21 mouse cellular contexts compared by ENCODE assay signal in genomic region chr6:17198876-17199275, GRCm38 (mm10).
A peak's percentile ranks its signal among the peaks of the same experiment; 100 is the strongest.
DNase-seq lines count a peak whose midpoint lies in the region; ATAC-seq and TF ChIP-seq lines count a peak whose summit lies in the region.
"Had no signal": no experiment of that assay in that cellular context is flagged by ENCODE, and none has a peak within 500 bp of the region (broad histone marks: within the 10 kb centered on the region; RNA-seq: fewer than 3 reads in every experiment).

No protein-coding gene starts in this region.

- no peaks in the 10 kb centered on the region for H3K9me3 ChIP-seq in forebrain, embryonic 14.5 days (replicated peaks; ENCODE audit: control insufficient read depth, low read length)
- no peaks in the 10 kb centered on the region for H3K9me3 ChIP-seq in forebrain, embryonic 12.5 days
- H3K9me3 ChIP-seq in heart, embryonic 15.5 days (replicated peaks) = no peaks in the 10 kb centered on the region
- no peaks in the 10 kb centered on the region for H3K9me3 ChIP-seq in heart, postnatal 0 days (replicated peaks; ENCODE audit: control insufficient read depth, low read length)
- H3K9me3 ChIP-seq: embryonic facial prominence, embryonic 10.5 days; hindbrain, embryonic 10.5 days; midbrain, embryonic 12.5 days; neural tube, embryonic 15.5 days had no signal

- WGBS in forebrain, embryonic 14.5 days = 59% methylated on average over 9 of the region's 9 CpGs
- 81% methylated on average over 9 of the region's 9 CpGs for WGBS in forebrain, embryonic 12.5 days
- WGBS in heart, embryonic 15.5 days = 59% methylated on average over 9 of the region's 9 CpGs
- WGBS in heart, postnatal 0 days = 59% methylated on average over 9 of the region's 9 CpGs

- H3K27ac ChIP-seq in forebrain, embryonic 14.5 days (ENCODE audit: low read depth, low read length) = no peak overlapping the region
- no peak overlapping the region for H3K27ac ChIP-seq in forebrain, embryonic 12.5 days
- H3K27ac ChIP-seq in heart, embryonic 15.5 days = peak overlapping the region; percentile 68
- peak overlapping the region; percentile 89 for H3K27ac ChIP-seq in heart, postnatal 0 days (ENCODE audit: low read depth)
- H3K27ac ChIP-seq: embryonic facial prominence, embryonic 10.5 days; hindbrain, embryonic 10.5 days; macrophage; midbrain, embryonic 12.5 days; neural tube, embryonic 15.5 days had no signal

- 0 out of 2 replicates have a peak, but pooled peaks have one; percentile 13 for ATAC-seq in forebrain, embryonic 14.5 days
- no peak for ATAC-seq in forebrain, embryonic 12.5 days (ENCODE audit: low FRiP score)
- no peak for ATAC-seq in heart, embryonic 15.5 days (replicated peaks; ENCODE audit: insufficient number of reproducible peaks, insufficient read depth, low FRiP score, low read depth)
- no peak for ATAC-seq in heart, postnatal 0 days (ENCODE audit: insufficient read depth, low read depth)
- ATAC-seq: liver, postnatal 0 days had no signal

- no peak overlapping the region for H3K4me3 ChIP-seq in forebrain, embryonic 14.5 days (ENCODE audit: low read depth, low read length)
- H3K4me3 ChIP-seq in forebrain, embryonic 12.5 days (replicated peaks) = no peak overlapping the region
- H3K4me3 ChIP-seq in heart, embryonic 15.5 days = no peak overlapping the region
- H3K4me3 ChIP-seq in heart, postnatal 0 days (ENCODE audit: low read depth, low read length) = no peak overlapping the region
- H3K4me3 ChIP-seq: embryonic facial prominence, embryonic 10.5 days; hindbrain, embryonic 10.5 days; midbrain, embryonic 12.5 days; neural tube, embryonic 15.5 days had no signal

- no peak for TF ChIP-seq EP300 in heart, postnatal 0 days (IDR thresholded peaks at IDR 0.05; ENCODE audit: low read depth)

- TF ChIP-seq CTCF in heart, postnatal 0 days (IDR thresholded peaks at IDR 0.05; ENCODE audit: low read depth) = no peak

- H3K4me2 ChIP-seq in forebrain, embryonic 14.5 days (ENCODE audit: low read length) = no peak overlapping the region
- H3K4me2 ChIP-seq in forebrain, embryonic 12.5 days = no peak overlapping the region
- H3K4me2 ChIP-seq in heart, embryonic 15.5 days = no peak overlapping the region
- peak overlapping the region; percentile 18; the same call in 1 of the 2 replicates for H3K4me2 ChIP-seq in heart, postnatal 0 days (ENCODE audit: low read depth, low read length)
- H3K4me2 ChIP-seq: midbrain, embryonic 12.5 days; neural tube, embryonic 15.5 days had no signal

- no peaks in the 10 kb centered on the region for H3K36me3 ChIP-seq in forebrain, embryonic 14.5 days (ENCODE audit: control insufficient read depth, insufficient read depth, low read length)
- no peaks in the 10 kb centered on the region for H3K36me3 ChIP-seq in forebrain, embryonic 12.5 days (replicated peaks)
- H3K36me3 ChIP-seq in heart, embryonic 15.5 days = no peaks in the 10 kb centered on the region
- H3K36me3 ChIP-seq in heart, postnatal 0 days (replicated peaks; ENCODE audit: control insufficient read depth, insufficient read depth, low read length) = no peaks in the 10 kb centered on the region
- H3K36me3 ChIP-seq: embryonic facial prominence, embryonic 10.5 days; hindbrain, embryonic 10.5 days; midbrain, embryonic 12.5 days; neural tube, embryonic 15.5 days had no signal

- H3K9ac ChIP-seq in forebrain, embryonic 14.5 days (ENCODE audit: low read length) = no peak overlapping the region
- H3K9ac ChIP-seq in forebrain, embryonic 12.5 days = no peak overlapping the region
- H3K9ac ChIP-seq in heart, embryonic 15.5 days = no peak overlapping the region
- no peak overlapping the region for H3K9ac ChIP-seq in heart, postnatal 0 days (replicated peaks; ENCODE audit: low read depth, low read length)
- H3K9ac ChIP-seq: liver, postnatal 0 days; midbrain, embryonic 12.5 days; neural tube, embryonic 15.5 days had no signal

- H3K27me3 ChIP-seq in forebrain, embryonic 14.5 days (replicated peaks; ENCODE audit: control insufficient read depth, insufficient read depth, low read length) = no peaks in the 10 kb centered on the region
- H3K27me3 ChIP-seq in forebrain, embryonic 12.5 days = peaks cover 16% of the 10 kb centered on the region
- H3K27me3 ChIP-seq in heart, embryonic 15.5 days = no peaks in the 10 kb centered on the region
- peaks cover 7% of the 10 kb centered on the region; the same call in 1 of the 2 replicates for H3K27me3 ChIP-seq in heart, postnatal 0 days (ENCODE audit: control insufficient read depth, insufficient read depth, low read length)
- H3K27me3 ChIP-seq: midbrain, embryonic 12.5 days; neural tube, embryonic 15.5 days had no signal

- peak; percentile 53 for DNase-seq in forebrain, embryonic 14.5 days (ENCODE audit: low spot score)
- DNase-seq in heart, adult 11 months = no peak
- peak; percentile 37 for DNase-seq in Muller cell, postnatal 12 days (ENCODE audit: inconsistent ontology term)
- DNase-seq in heart, postnatal 0 days (ENCODE audit: low spot score) = no peak
- DNase-seq in cerebellum, adult 9-10 months = no peak
- no peak for DNase-seq in urinary bladder, postnatal 14 days (ENCODE audit: low spot score)
- DNase-seq: cerebellum, adult 11-12 months; cerebellum, postnatal 36 days; kidney, adult 9 months; kidney, postnatal 36 days; liver; liver, postnatal 0 days; right cerebral cortex, postnatal 4 days; thymus, postnatal 25 days had no signal

- no peaks in the 10 kb centered on the region for H3K4me1 ChIP-seq in forebrain, embryonic 14.5 days (ENCODE audit: control insufficient read depth, insufficient read depth, low read length)
- H3K4me1 ChIP-seq in forebrain, embryonic 12.5 days = peaks cover 2% of the 10 kb centered on the region; the same call in 1 of the 2 replicates
- peaks cover 2% of the 10 kb centered on the region; the same call in 1 of the 2 replicates for H3K4me1 ChIP-seq in heart, embryonic 15.5 days (replicated peaks)
- H3K4me1 ChIP-seq in heart, postnatal 0 days (ENCODE audit: control insufficient read depth, insufficient read depth) = peaks cover 4% of the 10 kb centered on the region; the same call in 1 of the 2 replicates
- H3K4me1 ChIP-seq: hindbrain, embryonic 10.5 days; midbrain, embryonic 12.5 days; neural tube, embryonic 15.5 days had no signal

Comparison
In these comparisons a context has a peak if more than half of its experiments do, and no peak if none do; other contexts are left out.
1. DNase-seq: peak in forebrain, embryonic 14.5 days (single experiment) and Muller cell, postnatal 12 days (single experiment); none in heart, adult 11 months (single experiment), heart, postnatal 0 days (single experiment), cerebellum, adult 9-10 months (single experiment) and urinary bladder, postnatal 14 days (single experiment).
2. H3K27ac ChIP-seq: peak in heart, embryonic 15.5 days (single experiment) and heart, postnatal 0 days (single experiment); none in forebrain, embryonic 14.5 days (single experiment) and forebrain, embryonic 12.5 days (single experiment).